Mouse (Mus musculus) midbrain, embryonic 15.5 days (tissue): ENCODE measurements around the gene Uvrag. TPM values are rescaled to one million over a fixed set of nuclear protein-coding genes. Genes with fewer than 3 reads are reported as not detected.

ENCODE experiments used
- ATAC-seq: fragments of 200-750 bp; cut with Nextera tagmentation; replicated peaks from 2 replicates; pipeline ENCODE4 v1.8.0; 2017; ENCODE audit warnings: moderate TSS enrichment
- H3K27ac ChIP-seq: fragments of 300-500 bp; sonication (generic); 2 replicates; pipeline ENCODE4 v1.5.1; 2015; ENCODE audit warnings: mild to moderate bottlenecking, inconsistent platforms
- H3K27me3 ChIP-seq: fragments of 300-500 bp; sonication (generic); replicated peaks from 2 replicates; pipeline ENCODE4 v1.6.1; 2015; ENCODE audit warnings: inconsistent platforms
- H3K36me3 ChIP-seq: fragments of 300-500 bp; sonication (generic); replicated peaks from 2 replicates; pipeline ENCODE4 v1.6.1; 2015; ENCODE audit warnings: inconsistent platforms
- H3K4me1 ChIP-seq: fragments of 300-500 bp; sonication (generic); 2 replicates; pipeline ENCODE4 v1.6.1; 2015; ENCODE audit warnings: inconsistent platforms
- H3K4me2 ChIP-seq: fragments of 300-500 bp; sonication (generic); 2 replicates; pipeline ENCODE4 v1.6.1; 2015; ENCODE audit warnings: inconsistent platforms, mild to moderate bottlenecking, moderate library complexity
- H3K4me3 ChIP-seq: fragments of 300-500 bp; sonication (generic); 2 replicates; pipeline ENCODE4 v1.5.1; 2015; ENCODE audit warnings: mild to moderate bottlenecking, inconsistent platforms
- H3K9ac ChIP-seq: fragments of 300-500 bp; sonication (generic); 2 replicates; pipeline ENCODE4 v1.6.1; 2015; ENCODE audit warnings: mild to moderate bottlenecking, inconsistent platforms
- H3K9me3 ChIP-seq: fragments of 300-500 bp; sonication (generic); 2 replicates; pipeline ENCODE4 v1.6.1; 2016; ENCODE audit warnings: inconsistent platforms
- WGBS: fragments of 180-500 bp; shearing (Covaris S2); methylation state at CpG from one replicate; pipeline ENCODE4 v1.1.7; 2015; ENCODE audit warnings: mixed read lengths; 5-methylcytosine and 5-hydroxymethylcytosine counted together
- polyA plus RNA-seq: library from polyadenylated mRNA; unstranded; fragments of >200 nt; fragmentation: Nextera tagmentation; extraction: Ambion mirVana; gene quantifications from 2 replicates; pipeline ENCODE4 v1.2.1, GENCODE M21; 2015

Gene Uvrag
- polyA plus RNA-seq, 1 experiment from 2014 or later: 16.8 TPM

DNA sequence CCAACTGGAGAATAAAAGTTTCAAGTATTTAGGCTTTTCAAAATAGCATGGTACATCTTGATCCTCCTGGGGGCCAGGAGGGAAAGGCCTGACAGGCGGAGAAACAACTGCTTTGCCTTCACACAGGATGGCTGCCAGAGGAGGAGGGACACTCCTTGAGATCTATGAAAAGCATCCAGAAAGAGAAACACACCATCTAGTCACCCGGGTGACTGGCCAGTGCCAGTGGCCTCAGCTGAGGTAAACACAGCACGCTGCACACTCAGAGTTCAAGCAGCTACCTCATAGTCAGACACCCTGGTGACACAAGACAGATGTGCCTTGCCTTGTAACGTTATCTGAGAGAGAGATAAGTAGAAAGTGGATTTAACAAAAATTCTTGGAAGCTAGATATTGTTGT, 120.6 kb downstream of the Uvrag start:
- Histone ChIP-seq H3K36me3 (no peaks in the 10 kb centered on the region), H3K9me3 (no peaks in the 10 kb centered on the region), H3K27ac (no peak overlapping the region), H3K4me2 (no peak overlapping the region), H3K9ac (no peak overlapping the region), H3K27me3 (no peaks in the 10 kb centered on the region), H3K4me3 (no peak overlapping the region), H3K4me1 (no peaks in the 10 kb centered on the region; the same call in 1 of the 2 replicates)
- WGBS: 65% methylated on average over 4 of the region's 4 CpGs
- ATAC-seq: no peak

DNA sequence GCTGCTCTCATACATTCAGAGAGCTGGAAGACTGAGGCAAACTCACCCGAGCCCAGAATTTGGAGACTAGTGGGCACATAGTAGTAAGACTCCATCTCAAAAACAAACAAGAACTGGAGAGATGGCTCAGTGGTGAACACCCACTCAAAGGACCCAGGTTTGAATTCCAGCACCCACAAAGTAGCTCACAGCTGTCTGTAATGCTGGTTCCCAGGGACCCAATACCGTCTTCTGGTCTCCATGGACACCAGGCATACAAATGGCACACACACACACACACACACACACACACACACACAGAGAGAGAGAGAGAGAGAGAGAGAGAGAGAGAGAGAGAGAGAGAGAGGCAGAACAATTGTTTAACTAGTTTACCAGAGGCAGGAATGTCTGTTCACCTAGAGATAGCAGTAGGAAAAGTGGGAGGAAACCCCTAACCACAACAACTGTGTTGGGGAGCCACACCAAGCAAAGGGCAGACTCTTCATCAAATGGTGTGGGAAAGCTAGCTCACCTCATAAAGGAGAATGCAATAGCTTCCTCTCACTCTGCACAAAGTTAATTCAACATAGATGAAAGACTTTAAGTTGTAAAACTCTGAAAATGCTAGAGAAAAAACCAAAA, 123.6 kb downstream of the Uvrag start:
- Histone ChIP-seq H3K9ac (no peak overlapping the region), H3K36me3 (no peaks in the 10 kb centered on the region), H3K27ac (no peak overlapping the region), H3K4me1 (no peaks in the 10 kb centered on the region; the same call in 1 of the 2 replicates), H3K27me3 (no peaks in the 10 kb centered on the region), H3K4me2 (no peak overlapping the region), H3K4me3 (no peak overlapping the region), H3K9me3 (no peaks in the 10 kb centered on the region)
- ATAC-seq: no peak
- WGBS: 85% methylated on average over 2 of the region's 2 CpGs

GRCm38 (mm10) chr7:99015914-99016313, 125.0 kb downstream of the Uvrag start:
- 80% methylated on average over 8 of the region's 8 CpGs for WGBS
- Histone ChIP-seq H3K4me3 (no peak overlapping the region), H3K27me3 (no peaks in the 10 kb centered on the region), H3K4me1 (no peaks in the 10 kb centered on the region; the same call in 1 of the 2 replicates), H3K4me2 (no peak overlapping the region), H3K36me3 (no peaks in the 10 kb centered on the region), H3K9ac (no peak overlapping the region), H3K27ac (no peak overlapping the region), H3K9me3 (no peaks in the 10 kb centered on the region)
- no peak for ATAC-seq

- no peak overlapping the region for H3K9ac ChIP-seq
- no peak overlapping the region for H3K4me2 ChIP-seq
- ATAC-seq: peak; percentile 42
- no peak overlapping the region for H3K27ac ChIP-seq
- H3K4me3 ChIP-seq: no peak overlapping the region
- H3K27me3 ChIP-seq: no peaks in the 10 kb centered on the region
- 76% methylated on average over 17 of the region's 17 CpGs for WGBS
- H3K36me3 ChIP-seq: no peaks in the 10 kb centered on the region
- no peaks in the 10 kb centered on the region for H3K9me3 ChIP-seq
- H3K4me1 ChIP-seq: no peaks in the 10 kb centered on the region; the same call in 1 of the 2 replicates
These were observed 125.5 kb downstream of the Uvrag start for GRCm38 (mm10) chr7:99015419-99015818.

GRCm38 (mm10) chr7:99014620-99015019, 126.3 kb downstream of the Uvrag start:
- WGBS: 70% methylated on average over 4 of the region's 4 CpGs
- no peak overlapping the region for H3K4me3 ChIP-seq
- no peaks in the 10 kb centered on the region; the same call in 1 of the 2 replicates for H3K4me1 ChIP-seq
- ATAC-seq: no peak
- no peaks in the 10 kb centered on the region for H3K9me3 ChIP-seq
- H3K27me3 ChIP-seq: no peaks in the 10 kb centered on the region
- H3K36me3 ChIP-seq: no peaks in the 10 kb centered on the region
- no peak overlapping the region for H3K27ac ChIP-seq
- no peak overlapping the region for H3K9ac ChIP-seq
- no peak overlapping the region for H3K4me2 ChIP-seq

GRCm38 (mm10) chr7:99007506-99008354, 133.2 kb downstream of the Uvrag start:
- Histone ChIP-seq H3K27me3 (no peaks in the 10 kb centered on the region), H3K4me3 (no peak overlapping the region), H3K4me1 (no peaks in the 10 kb centered on the region), H3K4me2 (no peak overlapping the region), H3K9ac (no peak overlapping the region), H3K27ac (no peak overlapping the region), H3K9me3 (no peaks in the 10 kb centered on the region), H3K36me3 (no peaks in the 10 kb centered on the region)
- no peak for ATAC-seq
- 82% methylated on average over 16 of the region's 16 CpGs for WGBS

DNA sequence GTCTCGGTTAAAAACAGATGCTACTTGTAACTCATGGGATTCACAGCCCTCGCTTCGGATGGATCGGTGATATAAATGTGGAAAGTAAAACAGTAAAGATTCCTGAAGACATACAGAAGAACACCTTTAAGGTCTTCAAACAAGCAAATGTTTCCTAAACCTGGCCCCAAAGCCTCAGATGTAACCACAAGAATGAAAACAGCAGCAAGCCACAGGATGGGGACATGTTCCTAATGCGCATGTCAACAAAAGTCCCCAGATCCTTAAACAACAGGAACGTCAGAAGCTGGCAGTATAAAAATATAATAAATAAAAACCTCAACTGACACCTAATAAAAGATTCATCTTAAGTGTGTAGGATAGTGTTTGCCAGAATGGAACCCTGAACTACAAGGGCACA, 137.7 kb downstream of the Uvrag start:
- WGBS: 89% methylated on average over 6 of the region's 6 CpGs
- H3K4me2 ChIP-seq: no peak overlapping the region
- no peak overlapping the region for H3K4me3 ChIP-seq
- H3K27ac ChIP-seq: no peak overlapping the region
- H3K36me3 ChIP-seq: no peaks in the 10 kb centered on the region
- H3K9me3 ChIP-seq: no peaks in the 10 kb centered on the region
- ATAC-seq: no peak
- H3K9ac ChIP-seq: no peak overlapping the region
- no peaks in the 10 kb centered on the region for H3K27me3 ChIP-seq
- H3K4me1 ChIP-seq: no peaks in the 10 kb centered on the region

DNA sequence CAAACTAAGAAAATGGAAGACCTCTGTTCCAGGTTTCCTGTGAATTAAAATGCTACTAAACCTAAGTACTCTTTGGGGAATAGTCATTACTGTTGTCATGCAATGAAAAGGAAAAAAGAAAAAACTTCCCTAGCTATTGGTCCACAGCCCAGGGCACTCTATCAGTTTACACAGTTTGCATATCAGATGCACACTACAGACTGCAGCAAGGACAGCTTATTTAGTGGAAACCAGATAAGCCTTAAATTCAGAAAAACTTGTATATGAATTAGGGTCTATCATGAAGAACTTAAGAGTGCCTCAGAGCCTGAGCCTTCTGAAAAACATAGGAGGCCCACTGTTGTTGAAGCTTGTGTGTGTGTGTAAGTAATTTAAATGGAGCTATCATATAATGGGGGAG, 142.2 kb downstream of the Uvrag start:
- Histone ChIP-seq H3K4me1 (no peaks in the 10 kb centered on the region), H3K27me3 (no peaks in the 10 kb centered on the region), H3K36me3 (no peaks in the 10 kb centered on the region), H3K4me2 (no peak overlapping the region), H3K9ac (no peak overlapping the region), H3K4me3 (no peak overlapping the region), H3K27ac (no peak overlapping the region), H3K9me3 (no peaks in the 10 kb centered on the region)
- no peak for ATAC-seq

DNA sequence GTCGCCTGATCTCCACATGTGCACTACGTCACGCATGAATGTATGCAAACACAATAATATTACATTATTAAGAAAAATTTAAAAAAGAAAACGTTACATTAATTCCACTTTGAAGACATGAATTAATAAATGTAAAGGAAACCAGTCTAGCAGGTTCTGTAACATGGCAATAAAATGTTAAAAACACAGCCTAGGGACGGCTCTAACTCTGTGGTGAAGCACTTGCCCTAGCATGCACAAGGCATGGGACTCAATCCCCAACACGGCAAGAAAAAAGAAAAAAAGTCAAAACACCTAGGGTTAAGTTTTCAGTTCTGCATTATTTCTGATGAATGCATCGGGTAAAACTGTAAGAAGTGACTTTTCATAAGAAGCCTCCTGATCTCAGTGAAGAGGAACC, 143.2 kb downstream of the Uvrag start:
- H3K9me3 ChIP-seq: no peaks in the 10 kb centered on the region
- no peaks in the 10 kb centered on the region for H3K27me3 ChIP-seq
- H3K4me1 ChIP-seq: no peaks in the 10 kb centered on the region
- ATAC-seq: no peak
- no peaks in the 10 kb centered on the region for H3K36me3 ChIP-seq
- no peak overlapping the region for H3K4me3 ChIP-seq
- H3K27ac ChIP-seq: no peak overlapping the region
- H3K9ac ChIP-seq: no peak overlapping the region
- 92% methylated on average over 7 of the region's 7 CpGs for WGBS
- no peak overlapping the region for H3K4me2 ChIP-seq

- Histone ChIP-seq H3K4me1 (no peaks in the 10 kb centered on the region), H3K4me3 (no peak overlapping the region), H3K27me3 (no peaks in the 10 kb centered on the region), H3K4me2 (no peak overlapping the region), H3K9ac (no peak overlapping the region), H3K27ac (no peak overlapping the region), H3K36me3 (no peaks in the 10 kb centered on the region), H3K9me3 (no peaks in the 10 kb centered on the region)
- no peak for ATAC-seq
- WGBS: 91% methylated on average over 6 of the region's 6 CpGs
These were observed 144.2 kb downstream of the Uvrag start for GRCm38 (mm10) chr7:98996791-98997190.

GRCm38 (mm10) chr7:98995126-98995727, 145.7 kb downstream of the Uvrag start:
- Histone ChIP-seq H3K4me2 (no peak overlapping the region), H3K4me3 (no peak overlapping the region), H3K9me3 (no peaks in the 10 kb centered on the region), H3K4me1 (peaks cover 4% of the 10 kb centered on the region; the same call in 1 of the 2 replicates), H3K36me3 (no peaks in the 10 kb centered on the region), H3K27ac (no peak overlapping the region), H3K27me3 (no peaks in the 10 kb centered on the region), H3K9ac (no peak overlapping the region)
- 94% methylated on average over 5 of the region's 5 CpGs for WGBS
- ATAC-seq: no peak

DNA sequence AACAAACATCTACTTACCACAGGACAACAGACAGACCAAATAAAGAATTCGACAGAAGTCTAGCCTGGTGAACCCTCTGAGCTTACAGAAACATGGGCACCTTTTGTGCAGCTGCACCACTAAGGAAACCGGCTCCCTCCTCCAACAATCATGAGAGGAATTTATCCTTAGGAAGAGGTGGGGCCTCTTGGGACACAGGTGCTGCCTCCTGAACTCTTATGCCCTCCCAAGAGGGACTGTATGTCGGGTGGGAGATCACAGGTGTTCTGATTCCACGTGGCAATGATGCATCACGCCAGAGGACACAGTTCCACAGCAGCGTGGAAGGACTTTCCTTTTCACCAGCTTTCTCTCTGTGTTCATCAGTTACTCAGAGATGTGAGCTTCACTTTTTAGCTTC, 146.8 kb downstream of the Uvrag start:
- Histone ChIP-seq H3K4me2 (no peak overlapping the region), H3K36me3 (no peaks in the 10 kb centered on the region), H3K9me3 (no peaks in the 10 kb centered on the region), H3K4me1 (peaks cover 4% of the 10 kb centered on the region; the same call in 1 of the 2 replicates), H3K9ac (no peak overlapping the region), H3K27ac (no peak overlapping the region), H3K27me3 (no peaks in the 10 kb centered on the region), H3K4me3 (no peak overlapping the region)
- ATAC-seq: no peak
- WGBS: 81% methylated on average over 6 of the region's 6 CpGs
